Mouse (Mus musculus): ENCODE data around the gene Macrod2. TPM values are rescaled to one million over a fixed set of nuclear protein-coding genes. Genes with fewer than 3 reads are reported as not detected.

Gene Macrod2
- polyA plus RNA-seq, 1 experiment from 2014 or later = 62.2 TPM

DNA sequence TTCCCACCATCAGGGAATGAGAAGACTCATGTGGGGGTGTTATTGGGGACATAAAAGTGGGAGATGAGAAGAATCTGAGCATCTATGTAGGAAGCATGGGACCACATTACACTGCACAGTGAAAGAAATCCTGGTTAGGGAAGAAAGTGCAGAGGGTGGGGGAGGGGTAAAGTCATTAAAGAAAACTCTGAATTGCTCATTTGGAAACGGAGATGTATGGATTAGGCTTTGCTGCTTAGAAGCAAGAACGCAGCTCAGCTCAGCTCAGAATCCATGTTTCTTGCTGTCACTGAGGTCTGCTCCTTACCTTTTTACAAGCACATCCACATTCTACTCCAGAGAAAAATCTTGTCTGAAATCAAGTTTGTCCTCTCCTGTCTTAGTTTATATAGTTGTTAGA, 444.3 kb downstream of the Macrod2 start:
- peak; percentile 32; the same call in 1 of the 2 replicates for ATAC-seq (ENCODE audit: low FRiP score)
- no peak overlapping the region for H3K9ac ChIP-seq
- H3K36me3 ChIP-seq (replicated peaks; ENCODE audit: control insufficient read depth, insufficient read depth) = no peaks in the 10 kb centered on the region
- no peak overlapping the region for H3K4me2 ChIP-seq (replicated peaks)
- WGBS = 32% methylated on average over 2 of the region's 2 CpGs
- no peak for DNase-seq (ENCODE audit: low spot score)
- 0 out of 2 replicates have a peak, but pooled peaks cover 3% of the 10 kb centered on the region for H3K4me1 ChIP-seq (replicated peaks; ENCODE audit: control insufficient read depth, insufficient read depth, low read length)
- H3K27me3 ChIP-seq (ENCODE audit: control insufficient read depth, insufficient read depth, low read length) = no peaks in the 10 kb centered on the region
- H3K4me3 ChIP-seq (replicated peaks; ENCODE audit: low read length) = no peak overlapping the region
- no peak overlapping the region for H3K27ac ChIP-seq
- H3K9me3 ChIP-seq (ENCODE audit: control insufficient read depth, low read length) = no peaks in the 10 kb centered on the region

DNA sequence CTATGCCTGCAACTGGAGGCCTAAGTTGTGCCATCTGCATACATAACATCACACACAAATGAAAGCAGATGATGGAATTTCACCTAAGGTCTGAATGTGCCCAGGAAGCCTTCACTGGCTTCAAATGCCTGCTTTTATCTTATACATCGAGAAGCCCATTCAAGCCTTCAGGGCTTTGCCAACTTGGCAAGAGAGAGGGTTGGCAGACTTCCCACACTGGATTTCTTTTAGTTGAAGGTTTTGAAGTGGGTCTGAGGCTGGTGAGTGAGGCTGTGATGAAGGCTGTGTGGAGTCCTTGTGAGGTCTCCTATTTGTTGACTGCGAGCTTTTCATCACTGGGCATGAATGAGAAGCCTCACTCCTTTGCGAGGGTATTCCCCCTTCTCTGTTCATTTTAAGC, 444.8 kb downstream of the Macrod2 start:
- WGBS = 42% methylated on average over 3 of the region's 3 CpGs
- 0 out of 2 replicates have a peak, but pooled peaks cover 3% of the 10 kb centered on the region for H3K4me1 ChIP-seq (replicated peaks; ENCODE audit: control insufficient read depth, insufficient read depth, low read length)
- H3K27me3 ChIP-seq (ENCODE audit: control insufficient read depth, insufficient read depth, low read length) = no peaks in the 10 kb centered on the region
- H3K9ac ChIP-seq = no peak overlapping the region
- peak; percentile 82 for DNase-seq (ENCODE audit: low spot score)
- H3K27ac ChIP-seq = no peak overlapping the region
- H3K36me3 ChIP-seq (replicated peaks; ENCODE audit: control insufficient read depth, insufficient read depth) = no peaks in the 10 kb centered on the region
- H3K4me2 ChIP-seq (replicated peaks) = no peak overlapping the region
- no peaks in the 10 kb centered on the region for H3K9me3 ChIP-seq (ENCODE audit: control insufficient read depth, low read length)
- peak; percentile 89 for ATAC-seq (ENCODE audit: low FRiP score)
- H3K4me3 ChIP-seq (replicated peaks; ENCODE audit: low read length) = no peak overlapping the region

DNA sequence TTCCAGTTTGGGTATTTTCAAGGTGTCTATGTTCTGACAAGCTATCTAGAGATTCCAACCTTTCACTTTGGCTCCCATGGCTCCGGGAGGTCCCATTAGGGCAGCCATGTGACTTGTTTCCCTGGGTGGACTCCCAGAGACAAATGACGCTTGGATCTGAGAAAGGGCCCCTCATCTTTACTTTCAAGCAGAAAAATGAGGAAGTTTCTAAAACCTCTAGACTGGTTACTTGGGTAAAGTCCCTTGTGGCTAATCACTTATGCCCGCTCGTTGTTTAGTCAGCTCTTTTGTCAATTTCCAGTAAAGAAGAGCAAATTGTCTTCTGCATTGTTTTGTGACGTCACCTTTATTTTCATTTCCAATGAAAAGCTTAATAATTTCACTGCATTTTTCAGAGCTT, 448.9 kb downstream of the Macrod2 start:
- no peaks in the 10 kb centered on the region for H3K9me3 ChIP-seq (ENCODE audit: control insufficient read depth, low read length)
- no peak overlapping the region for H3K4me3 ChIP-seq (replicated peaks; ENCODE audit: low read length)
- H3K9ac ChIP-seq = no peak overlapping the region
- no peaks in the 10 kb centered on the region for H3K27me3 ChIP-seq (ENCODE audit: control insufficient read depth, insufficient read depth, low read length)
- H3K27ac ChIP-seq = no peak overlapping the region
- WGBS = 83% methylated on average over 5 of the region's 5 CpGs
- DNase-seq (ENCODE audit: low spot score) = no peak
- H3K4me2 ChIP-seq (replicated peaks) = no peak overlapping the region
- H3K4me1 ChIP-seq (replicated peaks; ENCODE audit: control insufficient read depth, insufficient read depth, low read length) = 0 out of 2 replicates have a peak, but pooled peaks cover 3% of the 10 kb centered on the region
- ATAC-seq (ENCODE audit: low FRiP score) = no peak
- H3K36me3 ChIP-seq (replicated peaks; ENCODE audit: control insufficient read depth, insufficient read depth) = no peaks in the 10 kb centered on the region

DNA sequence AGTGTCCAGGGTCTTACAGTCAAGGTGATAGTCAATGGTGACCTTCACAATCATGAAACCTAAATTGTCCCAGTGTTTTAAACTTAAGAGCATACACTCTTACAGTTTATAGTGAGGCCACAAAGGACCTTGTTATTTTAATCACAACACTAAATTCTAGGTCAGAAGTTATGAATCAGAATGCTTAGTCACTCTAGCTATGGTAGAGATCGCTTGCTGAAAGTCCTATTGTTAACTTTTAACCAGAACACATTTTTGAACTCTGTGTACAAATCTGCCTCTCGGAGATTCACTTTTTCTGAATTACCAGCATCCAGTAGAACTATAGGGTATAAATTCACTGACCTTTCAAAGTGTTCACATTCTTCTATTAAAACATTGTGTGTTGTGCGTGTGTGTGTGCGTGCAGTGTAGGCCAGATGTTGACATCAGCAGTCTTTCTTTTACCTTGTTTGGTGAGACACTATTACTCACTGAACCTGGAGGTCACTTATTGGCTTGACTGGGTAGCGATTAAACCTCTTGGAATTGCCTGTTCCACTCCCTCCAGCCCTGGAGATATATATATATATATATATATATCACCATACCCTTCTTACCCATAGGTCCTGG, 452.8 kb downstream of the Macrod2 start:
- no peak for ATAC-seq (ENCODE audit: low FRiP score)
- Histone ChIP-seq H3K4me2 (replicated peaks) (no peak overlapping the region), H3K9ac (no peak overlapping the region), H3K27ac (no peak overlapping the region), H3K9me3 (ENCODE audit: control insufficient read depth, low read length) (no peaks in the 10 kb centered on the region), H3K4me1 (replicated peaks; ENCODE audit: control insufficient read depth, insufficient read depth, low read length) (no peaks in the 10 kb centered on the region), H3K27me3 (ENCODE audit: control insufficient read depth, insufficient read depth, low read length) (no peaks in the 10 kb centered on the region), H3K4me3 (replicated peaks; ENCODE audit: low read length) (no peak overlapping the region), H3K36me3 (replicated peaks; ENCODE audit: control insufficient read depth, insufficient read depth) (no peaks in the 10 kb centered on the region)
- WGBS = 95% methylated on average over 5 of the region's 5 CpGs
- no peak for DNase-seq (ENCODE audit: low spot score)

DNA sequence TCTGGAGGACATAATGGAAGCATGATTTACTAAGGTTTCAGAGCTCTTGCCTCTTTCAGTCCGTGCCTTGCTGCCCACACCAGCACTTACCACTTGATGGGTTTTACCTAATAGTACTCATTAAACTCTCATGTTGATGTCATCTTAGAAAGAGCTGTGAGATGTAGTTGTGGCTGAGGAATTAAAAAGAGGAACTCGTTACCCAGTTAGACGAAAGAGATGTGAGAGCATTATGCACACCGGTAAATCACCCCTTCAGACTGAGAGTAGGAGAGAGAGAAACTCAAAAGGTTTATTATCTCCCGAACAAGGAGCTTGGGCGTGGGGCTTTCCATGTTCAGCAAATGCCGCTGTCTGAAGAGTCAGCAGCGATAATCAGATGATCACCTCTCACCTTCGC, 458.4 kb downstream of the Macrod2 start:
- Histone ChIP-seq H3K27ac (no peak overlapping the region), H3K9me3 (ENCODE audit: control insufficient read depth, low read length) (no peaks in the 10 kb centered on the region), H3K4me3 (replicated peaks; ENCODE audit: low read length) (no peak overlapping the region), H3K4me1 (replicated peaks; ENCODE audit: control insufficient read depth, insufficient read depth, low read length) (no peaks in the 10 kb centered on the region; the same call in 1 of the 2 replicates), H3K36me3 (replicated peaks; ENCODE audit: control insufficient read depth, insufficient read depth) (no peaks in the 10 kb centered on the region), H3K27me3 (ENCODE audit: control insufficient read depth, insufficient read depth, low read length) (no peaks in the 10 kb centered on the region), H3K4me2 (replicated peaks) (no peak overlapping the region), H3K9ac (no peak overlapping the region)
- 88% methylated on average over 9 of the region's 9 CpGs for WGBS
- DNase-seq (ENCODE audit: low spot score) (no peak), ATAC-seq (ENCODE audit: low FRiP score) (no peak)

- no peak overlapping the region for H3K4me3 ChIP-seq (replicated peaks; ENCODE audit: low read length)
- H3K9me3 ChIP-seq (ENCODE audit: control insufficient read depth, low read length) = no peaks in the 10 kb centered on the region
- no peaks in the 10 kb centered on the region for H3K36me3 ChIP-seq (replicated peaks; ENCODE audit: control insufficient read depth, insufficient read depth)
- ATAC-seq (ENCODE audit: low FRiP score) = no peak
- H3K9ac ChIP-seq = no peak overlapping the region
- H3K4me2 ChIP-seq (replicated peaks) = no peak overlapping the region
- no peak overlapping the region for H3K27ac ChIP-seq
- no peaks in the 10 kb centered on the region for H3K27me3 ChIP-seq (ENCODE audit: control insufficient read depth, insufficient read depth, low read length)
- no peak for DNase-seq (ENCODE audit: low spot score)
- 81% methylated on average over 1 of the region's 1 CpGs for WGBS
- H3K4me1 ChIP-seq (replicated peaks; ENCODE audit: control insufficient read depth, insufficient read depth, low read length) = no peaks in the 10 kb centered on the region
These were observed 466.2 kb downstream of the Macrod2 start for GRCm38 (mm10) chr2:140861356-140861755.

DNA sequence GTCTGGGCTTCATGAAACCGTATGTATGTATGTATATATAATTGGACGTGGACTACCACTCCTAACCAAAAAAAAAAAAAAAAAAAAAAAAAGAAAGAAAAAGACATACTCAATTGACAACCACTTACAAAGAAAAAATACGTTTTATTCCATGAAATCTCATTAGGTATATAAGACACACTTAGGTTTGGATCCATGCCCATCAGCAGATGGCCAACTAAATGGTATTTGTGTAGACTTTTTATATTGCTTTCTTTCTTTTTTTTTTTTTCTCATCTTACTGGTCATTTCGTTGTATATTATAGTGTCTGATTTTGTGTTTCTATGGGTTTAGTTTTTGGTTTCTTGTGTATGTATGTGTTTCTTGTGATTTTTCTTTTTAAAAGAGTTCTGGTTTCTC, 467.6 kb downstream of the Macrod2 start:
- DNase-seq (ENCODE audit: low spot score) = no peak
- WGBS = 85% methylated on average over 4 of the region's 4 CpGs

DNA sequence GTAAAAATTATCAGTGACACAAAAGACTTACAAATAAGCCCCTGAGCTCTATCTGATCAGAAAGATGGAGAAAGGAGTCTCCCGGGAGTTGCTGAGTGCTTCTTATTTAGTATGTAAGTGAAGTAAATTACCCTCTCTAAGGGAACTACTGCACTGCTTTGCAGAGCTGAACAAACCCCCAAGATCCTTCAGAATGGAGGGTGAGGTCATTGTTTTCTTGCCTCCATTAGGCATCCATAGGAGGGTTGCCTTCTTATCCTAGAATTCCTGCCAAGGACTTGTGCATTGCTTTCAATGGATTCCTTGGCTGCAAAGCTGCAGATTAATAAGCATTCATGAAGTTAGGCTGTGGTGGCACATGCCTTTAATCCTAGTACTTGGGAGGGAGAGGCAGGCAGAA, 470.5 kb downstream of the Macrod2 start:
- no peaks in the 10 kb centered on the region for H3K36me3 ChIP-seq (replicated peaks; ENCODE audit: control insufficient read depth, insufficient read depth)
- H3K27ac ChIP-seq = no peak overlapping the region
- H3K9ac ChIP-seq = no peak overlapping the region
- no peaks in the 10 kb centered on the region for H3K27me3 ChIP-seq (ENCODE audit: control insufficient read depth, insufficient read depth, low read length)
- no peak overlapping the region for H3K4me2 ChIP-seq (replicated peaks)
- no peaks in the 10 kb centered on the region for H3K4me1 ChIP-seq (replicated peaks; ENCODE audit: control insufficient read depth, insufficient read depth, low read length)
- no peak for DNase-seq (ENCODE audit: low spot score)
- no peak overlapping the region for H3K4me3 ChIP-seq (replicated peaks; ENCODE audit: low read length)
- no peaks in the 10 kb centered on the region for H3K9me3 ChIP-seq (ENCODE audit: control insufficient read depth, low read length)
- ATAC-seq (ENCODE audit: low FRiP score) = no peak
- WGBS = 88% methylated on average over 1 of the region's 1 CpGs

More for the DNA sequence above, 467.6 kb downstream of the Macrod2 start:
- Histone ChIP-seq H3K27ac (no peak overlapping the region), H3K9me3 (ENCODE audit: control insufficient read depth, low read length) (no peaks in the 10 kb centered on the region), H3K27me3 (ENCODE audit: control insufficient read depth, insufficient read depth, low read length) (no peaks in the 10 kb centered on the region), H3K4me3 (replicated peaks; ENCODE audit: low read length) (no peak overlapping the region), H3K9ac (no peak overlapping the region), H3K4me2 (replicated peaks) (no peak overlapping the region), H3K4me1 (replicated peaks; ENCODE audit: control insufficient read depth, insufficient read depth, low read length) (no peaks in the 10 kb centered on the region), H3K36me3 (replicated peaks; ENCODE audit: control insufficient read depth, insufficient read depth) (no peaks in the 10 kb centered on the region)
- ATAC-seq (ENCODE audit: low FRiP score) = no peak

GRCm38 (mm10) chr2:140867116-140867515, 472.0 kb downstream of the Macrod2 start:
- H3K9me3 ChIP-seq (ENCODE audit: control insufficient read depth, low read length) = no peaks in the 10 kb centered on the region
- ATAC-seq (ENCODE audit: low FRiP score) = no peak
- 94% methylated on average over 5 of the region's 5 CpGs for WGBS
- no peak overlapping the region for H3K27ac ChIP-seq
- no peak overlapping the region for H3K9ac ChIP-seq
- H3K4me3 ChIP-seq (replicated peaks; ENCODE audit: low read length) = no peak overlapping the region
- H3K4me2 ChIP-seq (replicated peaks) = no peak overlapping the region
- H3K36me3 ChIP-seq (replicated peaks; ENCODE audit: control insufficient read depth, insufficient read depth) = no peaks in the 10 kb centered on the region
- H3K27me3 ChIP-seq (ENCODE audit: control insufficient read depth, insufficient read depth, low read length) = no peaks in the 10 kb centered on the region
- no peaks in the 10 kb centered on the region for H3K4me1 ChIP-seq (replicated peaks; ENCODE audit: control insufficient read depth, insufficient read depth, low read length)
- no peak for DNase-seq (ENCODE audit: low spot score)

DNA sequence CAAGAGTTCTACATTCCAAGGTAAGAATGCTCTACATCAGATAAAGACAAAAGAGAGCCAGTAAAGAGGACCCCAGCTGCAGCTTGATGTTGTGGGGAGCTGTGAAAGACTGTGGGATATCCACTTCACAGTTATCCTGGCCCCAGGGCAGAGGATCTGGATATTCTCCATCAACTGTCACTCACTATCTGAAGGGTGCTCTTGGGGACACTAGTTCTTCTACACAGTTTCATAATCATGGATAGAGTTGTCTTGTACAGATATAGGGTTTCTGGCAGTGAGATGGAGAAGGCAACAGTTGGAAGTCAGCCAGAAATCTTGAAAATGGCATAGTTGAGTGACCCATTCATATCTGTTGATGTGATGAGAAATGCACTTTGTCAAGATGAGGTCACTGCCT, 490.1 kb downstream of the Macrod2 start:
- Histone ChIP-seq H3K27ac (no peak overlapping the region), H3K36me3 (replicated peaks; ENCODE audit: control insufficient read depth, insufficient read depth) (no peaks in the 10 kb centered on the region), H3K27me3 (ENCODE audit: control insufficient read depth, insufficient read depth, low read length) (no peaks in the 10 kb centered on the region), H3K4me1 (replicated peaks; ENCODE audit: control insufficient read depth, insufficient read depth, low read length) (no peaks in the 10 kb centered on the region), H3K4me3 (replicated peaks; ENCODE audit: low read length) (no peak overlapping the region), H3K4me2 (replicated peaks) (no peak overlapping the region), H3K9me3 (ENCODE audit: control insufficient read depth, low read length) (no peaks in the 10 kb centered on the region), H3K9ac (no peak overlapping the region)
- DNase-seq (ENCODE audit: low spot score) (no peak), ATAC-seq (ENCODE audit: low FRiP score) (no peak)
